Mouse (Mus musculus) cerebellum, postnatal 36 days (tissue): ENCODE data around the gene Ifit1.
"Not testable (repeated sequence)": the region's sequence is repeated elsewhere in the genome, so short reads cannot be mapped to it uniquely, and the experiment has no call there.

ENCODE experiments used
- DNase-seq, 2 experiments: peaks; one replicate each; pipeline ENCODE4 v3.0.0; 2021 to 2022; ENCODE audit warnings: mixed read lengths in 2 of 2

Gene Ifit1

GRCm38 (mm10) chr19:34640623-34641022, at the start of gene Ifit1, which contains the start of gene Ifit1bl2:
Gene Ifit1, plus strand, starts transcription at chr19:34640871.
Gene Ifit1bl2, minus strand, starts transcription at chr19:34640743.
- no peak for DNase-seq

- DNase-seq, result no peak
Measured at GRCm38 (mm10) chr19:34593456-34593855, 47.2 kb upstream of the Ifit1 start.

- not testable (repeated sequence) for DNase-seq
Measured at GRCm38 (mm10) chr19:34594523-34594922, 46.1 kb upstream of the Ifit1 start.

GRCm38 (mm10) chr19:34596811-34597210, 43.9 kb upstream of the Ifit1 start:
- DNase-seq, result no peak

GRCm38 (mm10) chr19:34598341-34598740, 42.3 kb upstream of the Ifit1 start:
- peak; percentile 33 to 59 for DNase-seq

GRCm38 (mm10) chr19:34599250-34599649, 41.4 kb upstream of the Ifit1 start:
- not testable (repeated sequence) for DNase-seq

- not testable (repeated sequence) for DNase-seq
Measured at GRCm38 (mm10) chr19:34601888-34602287, 38.8 kb upstream of the Ifit1 start, which contains the start of gene Ifit1bl1. Gene Ifit1bl1, minus strand, starts transcription at chr19:34601956.

GRCm38 (mm10) chr19:34605472-34605871, 35.2 kb upstream of the Ifit1 start:
- no peak for DNase-seq

GRCm38 (mm10) chr19:34607237-34608051, 33.2 kb upstream of the Ifit1 start, which contains the start of gene Ifit3b:
Gene Ifit3b, plus strand, starts transcription at chr19:34607970.
- DNase-seq, result not testable (repeated sequence)

GRCm38 (mm10) chr19:34610118-34610517, 30.6 kb upstream of the Ifit1 start:
- not testable (repeated sequence) for DNase-seq

- DNase-seq, result not testable (repeated sequence)
Measured at GRCm38 (mm10) chr19:34612243-34613001, 28.2 kb upstream of the Ifit1 start.

- DNase-seq, result no peak
Measured at GRCm38 (mm10) chr19:34620871-34621270, 19.8 kb upstream of the Ifit1 start.

GRCm38 (mm10) chr19:34623781-34624180, 16.9 kb upstream of the Ifit1 start:
- no peak for DNase-seq

- DNase-seq, result no peak
Measured at GRCm38 (mm10) chr19:34624663-34625062, 16.0 kb upstream of the Ifit1 start.

- DNase-seq, result no peak
Measured at GRCm38 (mm10) chr19:34627496-34627895, 13.2 kb upstream of the Ifit1 start.

- DNase-seq, result no peak
Measured at GRCm38 (mm10) chr19:34631487-34631886, 9.2 kb upstream of the Ifit1 start.

GRCm38 (mm10) chr19:34633484-34633883, 7.2 kb upstream of the Ifit1 start:
- DNase-seq, result no peak

- DNase-seq, result peak in 1 of 2 experiments; percentile 17
Measured at GRCm38 (mm10) chr19:34636933-34637557, 3.6 kb upstream of the Ifit1 start.

GRCm38 (mm10) chr19:34642616-34643015, 1.9 kb downstream of the Ifit1 start:
- DNase-seq, result no peak

GRCm38 (mm10) chr19:34647630-34648029, 7.0 kb downstream of the Ifit1 start:
- DNase-seq, result not testable (repeated sequence)

GRCm38 (mm10) chr19:34650276-34650675, 9.6 kb downstream of the Ifit1 start:
- DNase-seq, result no peak

- DNase-seq, result no peak
Measured at GRCm38 (mm10) chr19:34650997-34651396, 10.3 kb downstream of the Ifit1 start.

- DNase-seq, result no peak
Measured at GRCm38 (mm10) chr19:34655227-34655805, 14.6 kb downstream of the Ifit1 start.
